8 mouse cellular contexts compared by ENCODE assay signal in the genomic region with DNA sequence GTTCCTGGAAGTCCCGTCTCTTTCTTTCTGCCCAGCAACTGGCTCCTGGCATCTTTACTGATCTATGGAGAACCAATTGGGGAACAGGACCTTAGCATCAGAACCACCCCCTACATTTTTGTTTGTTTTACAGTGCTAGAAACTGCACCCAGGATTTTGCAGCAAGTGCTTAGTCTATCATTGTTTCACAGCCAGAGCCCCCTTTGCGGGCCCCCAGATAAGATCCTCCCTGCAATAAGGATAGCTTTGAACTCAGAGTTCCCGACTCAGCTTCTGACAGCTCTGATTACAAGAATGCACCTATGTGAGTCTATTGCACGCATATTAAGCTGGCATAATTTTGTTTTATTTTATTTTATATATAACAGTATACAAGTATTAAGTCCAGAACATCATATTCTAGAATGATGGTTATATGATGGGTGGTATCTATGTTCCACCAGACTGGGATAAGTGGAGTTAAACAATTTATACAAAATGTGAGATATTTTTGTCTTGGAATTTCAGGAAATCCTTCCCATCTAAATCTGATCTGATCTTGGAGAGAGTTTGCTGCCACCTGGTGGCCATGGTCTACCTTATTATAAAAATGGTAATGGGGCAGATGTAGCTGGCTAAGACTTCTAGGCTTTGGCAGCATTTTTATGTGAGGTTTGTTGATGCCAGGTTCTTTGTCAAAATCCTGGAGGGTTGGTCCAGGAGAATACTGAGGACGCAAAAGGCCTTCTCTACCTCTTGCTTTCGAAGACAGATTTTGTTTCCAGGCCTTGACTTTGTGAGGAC. TPM values are rescaled to one million over a fixed set of nuclear protein-coding genes. Genes with fewer than 3 reads are reported as not detected.
DNase-seq lines count a peak whose midpoint lies in the region; ATAC-seq and TF ChIP-seq lines count a peak whose summit lies in the region.

No protein-coding gene starts in this region.

- H3K4me3 ChIP-seq in ES-E14 (ENCODE audit: insufficient read depth in 1 of 2, low read depth in 1 of 2, low read length in 2 of 2, poor library complexity in 1 of 2, severe bottlenecking in 1 of 2) = no peak overlapping the region
- no peak overlapping the region for H3K4me3 ChIP-seq in forebrain, embryonic 14.5 days (ENCODE audit: low read depth, low read length)
- no peak overlapping the region for H3K4me3 ChIP-seq in hindbrain, embryonic 11.5 days (ENCODE audit: low read depth, low read length)
- H3K4me3 ChIP-seq in lung, embryonic 14.5 days (ENCODE audit: low read depth, low read length) = no peak overlapping the region

- 72% methylated on average over 6 of the region's 6 CpGs for WGBS in forebrain, embryonic 14.5 days
- 82% methylated on average over 6 of the region's 6 CpGs for WGBS in hindbrain, embryonic 11.5 days
- 61% methylated on average over 6 of the region's 6 CpGs for WGBS in lung, embryonic 14.5 days

- peak; percentile 66 for DNase-seq in ES-E14 (ENCODE audit: low read depth, low spot score)
- DNase-seq in cerebellum, adult 11 months = peak; percentile 75
- peak; percentile 94 for DNase-seq in forebrain, embryonic 14.5 days (ENCODE audit: low spot score)
- DNase-seq in hindbrain, embryonic 11.5 days (ENCODE audit: low spot score) = peak; percentile 87
- peak; percentile 84 for DNase-seq in layer of hippocampus, adult 9-10 months (ENCODE audit: low spot score)
- peak; percentile 94 for DNase-seq in lung, embryonic 14.5 days
- DNase-seq in ovary, postnatal 36 days (ENCODE audit: low spot score) = peak; percentile 48
- DNase-seq in thymus, postnatal 36 days = peak; percentile 33 to 50

- peaks cover 9% of the 10 kb centered on the region; the same call in 1 of the 2 replicates for H3K36me3 ChIP-seq in ES-E14 (ENCODE audit: control insufficient read depth, insufficient read depth, low read length, poor library complexity, severe bottlenecking)
- H3K36me3 ChIP-seq in forebrain, embryonic 14.5 days (ENCODE audit: control insufficient read depth, insufficient read depth, low read length) = peaks cover 7% of the 10 kb centered on the region; the same call in 1 of the 2 replicates
- no peaks in the 10 kb centered on the region for H3K36me3 ChIP-seq in hindbrain, embryonic 11.5 days (ENCODE audit: control insufficient read depth, insufficient read depth, low read length)
- H3K36me3 ChIP-seq in lung, embryonic 14.5 days (ENCODE audit: insufficient read depth) = peaks cover 17% of the 10 kb centered on the region

- in situ Hi-C loops in ES-E14 (cut with MboI; ENCODE audit: low sequenced_read_pairs in 2 of 2, unreplicated experiment in 2 of 2) = no loop called here

- H3K4me1 ChIP-seq in ES-E14 (ENCODE audit: control insufficient read depth in 2 of 2, insufficient read depth in 2 of 2, low read length in 2 of 2, poor library complexity in 1 of 2) = peaks cover 3 to 9% of the 10 kb centered on the region in 2 experiments
- H3K4me1 ChIP-seq in forebrain, embryonic 14.5 days (ENCODE audit: control insufficient read depth, insufficient read depth, low read length) = peaks cover 4% of the 10 kb centered on the region; the same call in 1 of the 2 replicates
- H3K4me1 ChIP-seq in hindbrain, embryonic 11.5 days (replicated peaks; ENCODE audit: control insufficient read depth, insufficient read depth, low read length) = no peaks in the 10 kb centered on the region
- no peaks in the 10 kb centered on the region for H3K4me1 ChIP-seq in lung, embryonic 14.5 days (ENCODE audit: insufficient read depth)

- TF ChIP-seq CTCF in lung, embryonic 14.5 days (IDR thresholded peaks at IDR 0.05; ENCODE audit: low read depth) = peak; percentile 77

- no peak overlapping the region for H3K4me2 ChIP-seq in forebrain, embryonic 14.5 days (ENCODE audit: low read length)
- H3K4me2 ChIP-seq in hindbrain, embryonic 11.5 days (replicated peaks; ENCODE audit: low read depth, low read length) = no peak overlapping the region
- no peak overlapping the region for H3K4me2 ChIP-seq in lung, embryonic 14.5 days

- no peaks in the 10 kb centered on the region for H3K27me3 ChIP-seq in forebrain, embryonic 14.5 days (replicated peaks; ENCODE audit: control insufficient read depth, insufficient read depth, low read length)
- H3K27me3 ChIP-seq in hindbrain, embryonic 11.5 days (ENCODE audit: control insufficient read depth, insufficient read depth, low read length) = no peaks in the 10 kb centered on the region
- no peaks in the 10 kb centered on the region for H3K27me3 ChIP-seq in lung, embryonic 14.5 days (ENCODE audit: insufficient read depth, low read length)

- H3K27ac ChIP-seq in ES-E14 (ENCODE audit: insufficient read depth, low read depth, low read length, poor library complexity, severe bottlenecking) = peak overlapping the region; percentile 75; the same call in 1 of the 2 replicates
- H3K27ac ChIP-seq in forebrain, embryonic 14.5 days (ENCODE audit: low read depth, low read length) = peak overlapping the region; percentile 66; the same call in 1 of the 2 replicates
- H3K27ac ChIP-seq in hindbrain, embryonic 11.5 days (ENCODE audit: low read depth, low read length) = peak overlapping the region; percentile 67
- H3K27ac ChIP-seq in lung, embryonic 14.5 days (ENCODE audit: low read depth) = no peak overlapping the region

- peak; percentile 57 for ATAC-seq in forebrain, embryonic 14.5 days
- ATAC-seq in hindbrain, embryonic 11.5 days (ENCODE audit: low FRiP score) = no peak
- ATAC-seq in lung, embryonic 14.5 days (ENCODE audit: insufficient read depth) = 0 out of 2 replicates have a peak, but pooled peaks have one; percentile 44

- H3K9ac ChIP-seq in ES-E14 (ENCODE audit: insufficient read depth, low read depth, low read length, poor library complexity, severe bottlenecking) = no peak overlapping the region
- H3K9ac ChIP-seq in forebrain, embryonic 14.5 days (ENCODE audit: low read length) = no peak overlapping the region
- no peak overlapping the region for H3K9ac ChIP-seq in hindbrain, embryonic 11.5 days (ENCODE audit: low read depth, low read length)
- H3K9ac ChIP-seq in lung, embryonic 14.5 days = no peak overlapping the region

- H3K9me3 ChIP-seq in ES-E14 (ENCODE audit: control insufficient read depth, insufficient read depth, low read depth, low read length) = no peaks in the 10 kb centered on the region
- no peaks in the 10 kb centered on the region for H3K9me3 ChIP-seq in forebrain, embryonic 14.5 days (replicated peaks; ENCODE audit: control insufficient read depth, low read length)
- H3K9me3 ChIP-seq in hindbrain, embryonic 11.5 days (ENCODE audit: control insufficient read depth, low read length) = no peaks in the 10 kb centered on the region
- H3K9me3 ChIP-seq in lung, embryonic 14.5 days (ENCODE audit: low read depth, low read length) = no peaks in the 10 kb centered on the region

TF ChIP-seq in ES-E14, 5 proteins besides CTCF, POLR2A, EP300 and RAD21:
- TF ChIP-seq MAFK (IDR thresholded peaks at IDR 0.05; ENCODE audit: insufficient read depth, low read depth, low read length) (no peak), ZNF384 (IDR thresholded peaks at IDR 0.05; ENCODE audit: low read depth, low read length) (no peak), ZC3H11A (IDR thresholded peaks at IDR 0.05; ENCODE audit: borderline replicate concordance, low read depth, low read length) (no peak), CHD2 (IDR thresholded peaks at IDR 0.05; ENCODE audit: low read depth, low read length) (no peak)
TF ChIP-seq in ES-E14: peak in this region for 0.

RNA-seq across cellular contexts. Expression of gene Ube2r2, which starts 30.3 kb away (rescaled TPM):
- total RNA-seq in ES-E14 (2012; rRNA removed) = 47.4 and 52.3 TPM in 2 replicates
- 63.2 and 74.3 TPM in 2 replicates for polyA plus RNA-seq in forebrain, embryonic 14.5 days (2014; fragmentation: Nextera tagmentation; extraction: Ambion mirVana)
- 100 and 107 TPM in 2 replicates for polyA plus RNA-seq in hindbrain, embryonic 11.5 days (2014; fragmentation: Nextera tagmentation; extraction: Ambion mirVana)
- 89.5 and 92.5 TPM in 2 replicates for polyA plus RNA-seq in lung, embryonic 14.5 days (2014; fragmentation: Nextera tagmentation; extraction: Ambion mirVana)

RNA-seq across cellular contexts. Expression of gene Nol6, which starts 41.6 kb away (rescaled TPM):
- total RNA-seq in ES-E14 (2012; rRNA removed) = 67.5 and 69.4 TPM in 2 replicates
- polyA plus RNA-seq in forebrain, embryonic 14.5 days (2014; fragmentation: Nextera tagmentation; extraction: Ambion mirVana) = 23.8 and 32.6 TPM in 2 replicates
- polyA plus RNA-seq in hindbrain, embryonic 11.5 days (2014; fragmentation: Nextera tagmentation; extraction: Ambion mirVana) = 14.7 and 17.6 TPM in 2 replicates
- 27.2 and 32.4 TPM in 2 replicates for polyA plus RNA-seq in lung, embryonic 14.5 days (2014; fragmentation: Nextera tagmentation; extraction: Ambion mirVana)

Comparison
In these comparisons a context has a peak if more than half of its experiments do, and no peak if none do; other contexts are left out.
1. DNase-seq: peak in every context shown above with its lines; median percentile 94 in forebrain, embryonic 14.5 days; 94 in lung, embryonic 14.5 days; 87 in hindbrain, embryonic 11.5 days; 84 in layer of hippocampus, adult 9-10 months; 75 in cerebellum, adult 11 months; 66 in ES-E14; 48 in ovary, postnatal 36 days; 42 in thymus, postnatal 36 days.